Mouse (Mus musculus): ENCODE results near the gene Sync. TPM values are rescaled to one million over a fixed set of nuclear protein-coding genes. Genes with fewer than 3 reads are reported as not detected.

Sync gene
- total and polyA plus RNA-seq, 2 experiments = 0.05 TPM; not detected in 1

DNA sequence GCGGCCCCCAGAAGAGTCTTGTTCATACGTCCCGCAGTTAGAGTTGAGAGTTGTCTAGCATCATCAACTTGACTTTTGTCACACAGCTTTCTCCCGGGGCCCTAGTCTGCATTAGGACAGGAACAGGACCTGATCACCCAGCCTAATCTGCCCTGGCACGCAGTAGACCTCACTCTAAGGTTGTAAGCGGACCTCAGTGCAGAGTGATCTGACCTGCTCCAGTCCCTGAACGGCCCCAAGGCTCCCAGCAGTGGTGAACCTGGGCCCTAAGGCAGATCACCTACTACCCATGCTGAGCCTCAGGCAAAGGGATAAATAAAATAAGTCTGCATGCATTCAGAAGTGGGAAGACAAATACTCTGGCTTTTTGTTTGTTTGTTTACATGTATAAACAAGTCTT, 38.1 kb upstream of the Sync start:
- no peaks in the 10 kb centered on the region for H3K27me3 ChIP-seq (ENCODE audit: control insufficient read depth, insufficient read depth, low read length)

DNA sequence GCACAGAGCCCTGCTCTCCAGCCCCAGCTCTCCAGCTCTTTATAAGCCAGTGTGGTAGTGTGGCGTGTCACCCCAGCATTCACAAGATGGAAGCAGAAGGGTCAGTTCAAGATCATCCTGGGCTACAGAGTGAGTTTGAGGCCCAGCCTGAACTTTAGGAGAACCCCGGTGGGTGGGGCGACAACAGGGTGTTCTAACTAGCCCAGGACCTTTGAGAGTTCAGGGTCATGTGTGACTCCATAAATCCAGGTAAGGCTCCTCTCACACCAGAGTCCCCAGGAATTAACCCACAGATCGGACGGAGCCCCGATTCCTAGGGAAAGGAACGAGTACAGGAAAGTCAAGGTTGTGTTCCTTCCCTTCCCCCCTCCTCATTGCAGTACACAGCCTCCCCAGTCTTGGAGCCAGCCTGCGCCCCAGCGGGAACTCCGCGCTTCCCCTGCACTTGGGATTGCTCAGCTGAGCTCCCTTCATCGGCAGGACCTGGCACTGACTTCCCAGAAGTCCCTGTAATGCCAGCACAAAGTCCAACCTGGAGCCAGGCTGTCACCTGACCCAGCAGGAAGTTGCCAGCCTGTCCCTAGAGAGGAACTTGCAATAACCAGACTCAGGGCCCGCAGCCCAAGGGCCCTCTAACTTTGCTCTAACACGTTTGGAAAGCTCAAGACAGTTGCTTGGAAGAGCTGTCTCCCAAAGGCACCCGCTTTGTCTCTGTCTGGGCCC, 36.5 kb upstream of the Sync start:
- 21% methylated on average over 15 of the region's 15 CpGs for WGBS
- H3K9ac ChIP-seq (ENCODE audit: low read depth, low read length) = peak overlapping the region; percentile 74
- H3K36me3 ChIP-seq (ENCODE audit: control insufficient read depth, insufficient read depth, low read length) = no peaks in the 10 kb centered on the region
- H3K4me3 ChIP-seq (ENCODE audit: insufficient read depth, low read depth, low read length) = peak overlapping the region; percentile 28
- DNase-seq (ENCODE audit: extremely low read depth, low read depth, low spot score) = peak; percentile 96
- peaks cover 7% of the 10 kb centered on the region for H3K4me1 ChIP-seq (ENCODE audit: control insufficient read depth, insufficient read depth, low read length)
- peak overlapping the region; percentile 97 for H3K27ac ChIP-seq (replicated peaks; ENCODE audit: insufficient read depth, low read depth, low read length)
- peaks cover 5% of the 10 kb centered on the region; the same call in 1 of the 2 replicates for H3K79me2 ChIP-seq (ENCODE audit: control insufficient read depth, insufficient read depth, low read length)
- H3K27me3 ChIP-seq (ENCODE audit: control insufficient read depth, insufficient read depth, low read length) = no peaks in the 10 kb centered on the region
- TF ChIP-seq CTCF (IDR thresholded peaks at IDR 0.05; ENCODE audit: low read depth, low read length) = no peak
- TF ChIP-seq POLR2A (IDR thresholded peaks at IDR 0.05; ENCODE audit: extremely low read depth, insufficient read depth, low read length) = peak; percentile 72; the same call in 1 of the 2 replicates

More for the DNA sequence above, 38.1 kb upstream of the Sync start:
- TF ChIP-seq CTCF (IDR thresholded peaks at IDR 0.05; ENCODE audit: low read depth, low read length) = no peak
- no peak for TF ChIP-seq POLR2A (IDR thresholded peaks at IDR 0.05; ENCODE audit: extremely low read depth, insufficient read depth, low read length)
- peak overlapping the region; percentile 77 for H3K27ac ChIP-seq (replicated peaks; ENCODE audit: insufficient read depth, low read depth, low read length)
- 58% methylated on average over 7 of the region's 7 CpGs for WGBS
- H3K4me1 ChIP-seq (ENCODE audit: control insufficient read depth, insufficient read depth, low read length) = peaks cover 19% of the 10 kb centered on the region
- no peak overlapping the region for H3K9ac ChIP-seq (ENCODE audit: low read depth, low read length)
- H3K36me3 ChIP-seq (ENCODE audit: control insufficient read depth, insufficient read depth, low read length) = no peaks in the 10 kb centered on the region
- peaks cover 21% of the 10 kb centered on the region for H3K79me2 ChIP-seq (ENCODE audit: control insufficient read depth, insufficient read depth, low read length)
- DNase-seq (ENCODE audit: extremely low read depth, low read depth, low spot score) = peak; percentile 46
- no peak overlapping the region for H3K4me3 ChIP-seq (ENCODE audit: insufficient read depth, low read depth, low read length)

DNA sequence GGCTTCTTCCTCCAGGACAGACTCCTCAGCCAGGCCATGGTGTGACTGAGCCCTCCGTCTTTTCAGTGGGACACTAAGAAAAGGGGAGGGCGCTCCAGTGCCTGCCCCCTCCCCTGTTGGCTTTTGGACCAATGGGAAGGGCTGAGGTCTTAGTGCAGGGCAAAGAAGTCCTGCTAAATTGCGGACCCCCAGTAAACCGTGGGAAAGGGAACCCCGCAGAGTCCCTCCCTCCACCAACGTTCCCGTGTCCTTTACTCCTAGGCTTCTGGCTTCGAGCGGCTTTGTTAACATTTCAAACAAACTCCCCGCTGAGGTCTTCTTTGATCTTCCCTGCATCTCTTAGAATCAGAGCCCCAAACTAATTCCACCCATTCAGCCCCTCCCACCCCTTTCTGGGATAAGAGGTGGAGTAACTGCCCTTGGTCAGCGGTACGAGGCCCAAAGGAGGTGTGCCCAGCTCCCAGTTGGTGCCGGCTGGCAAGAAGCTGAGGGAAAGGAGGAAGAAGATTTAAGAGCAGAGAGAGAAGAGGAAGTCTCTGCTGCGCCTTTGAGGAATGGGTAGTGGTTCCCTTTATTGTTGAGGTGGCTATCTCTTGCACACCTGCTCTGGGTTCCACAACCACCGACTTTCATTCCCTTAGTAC, 35.8 kb upstream of the Sync start:
- Histone ChIP-seq H3K4me3 (ENCODE audit: insufficient read depth, low read depth, low read length) (no peak overlapping the region), H3K9ac (ENCODE audit: low read depth, low read length) (peak overlapping the region; percentile 74), H3K36me3 (ENCODE audit: control insufficient read depth, insufficient read depth, low read length) (no peaks in the 10 kb centered on the region), H3K79me2 (ENCODE audit: control insufficient read depth, insufficient read depth, low read length) (peaks cover 5% of the 10 kb centered on the region; the same call in 1 of the 2 replicates), H3K27ac (replicated peaks; ENCODE audit: insufficient read depth, low read depth, low read length) (peak overlapping the region; percentile 97), H3K27me3 (ENCODE audit: control insufficient read depth, insufficient read depth, low read length) (no peaks in the 10 kb centered on the region), H3K4me1 (ENCODE audit: control insufficient read depth, insufficient read depth, low read length) (peaks cover 7% of the 10 kb centered on the region)
- DNase-seq (ENCODE audit: extremely low read depth, low read depth, low spot score) = peak; percentile 73
- no peak for TF ChIP-seq POLR2A (IDR thresholded peaks at IDR 0.05; ENCODE audit: extremely low read depth, insufficient read depth, low read length)
- no peak for TF ChIP-seq CTCF (IDR thresholded peaks at IDR 0.05; ENCODE audit: low read depth, low read length)
- WGBS = 22% methylated on average over 15 of the region's 15 CpGs

DNA sequence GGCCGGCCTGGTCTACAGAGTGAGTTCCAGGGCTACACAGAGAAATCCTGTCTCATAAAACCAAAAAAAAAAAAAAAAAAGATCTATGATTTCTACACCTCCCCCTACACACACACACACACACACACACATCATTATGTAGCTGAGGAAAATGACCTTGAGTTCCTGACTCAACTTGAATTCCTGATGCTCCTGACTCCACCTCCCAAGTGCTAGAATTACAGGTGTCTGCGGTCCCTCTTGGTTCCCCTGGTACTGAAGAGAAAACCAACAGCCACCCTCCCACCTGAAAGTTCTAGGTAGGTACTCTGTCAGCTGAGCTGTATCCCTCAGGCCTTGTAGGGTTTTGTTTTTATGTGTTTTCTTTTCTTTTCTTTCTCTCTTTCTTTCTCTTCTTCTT, 34.9 kb upstream of the Sync start:
- H3K4me3 ChIP-seq (ENCODE audit: insufficient read depth, low read depth, low read length) = no peak overlapping the region
- TF ChIP-seq CTCF (IDR thresholded peaks at IDR 0.05; ENCODE audit: low read depth, low read length) (no peak), POLR2A (IDR thresholded peaks at IDR 0.05; ENCODE audit: extremely low read depth, insufficient read depth, low read length) (no peak)
- peaks cover 4% of the 10 kb centered on the region; the same call in 1 of the 2 replicates for H3K4me1 ChIP-seq (ENCODE audit: control insufficient read depth, insufficient read depth, low read length)
- no peaks in the 10 kb centered on the region for H3K27me3 ChIP-seq (ENCODE audit: control insufficient read depth, insufficient read depth, low read length)
- peaks cover 5% of the 10 kb centered on the region; the same call in 1 of the 2 replicates for H3K79me2 ChIP-seq (ENCODE audit: control insufficient read depth, insufficient read depth, low read length)
- H3K36me3 ChIP-seq (ENCODE audit: control insufficient read depth, insufficient read depth, low read length) = no peaks in the 10 kb centered on the region
- H3K27ac ChIP-seq (replicated peaks; ENCODE audit: insufficient read depth, low read depth, low read length) = no peak overlapping the region
- 96% methylated on average over 2 of the region's 2 CpGs for whole genome bisulfite sequencing
- DNase-seq (ENCODE audit: extremely low read depth, low read depth, low spot score) = no peak
- no peak overlapping the region for H3K9ac ChIP-seq (ENCODE audit: low read depth, low read length)

DNA sequence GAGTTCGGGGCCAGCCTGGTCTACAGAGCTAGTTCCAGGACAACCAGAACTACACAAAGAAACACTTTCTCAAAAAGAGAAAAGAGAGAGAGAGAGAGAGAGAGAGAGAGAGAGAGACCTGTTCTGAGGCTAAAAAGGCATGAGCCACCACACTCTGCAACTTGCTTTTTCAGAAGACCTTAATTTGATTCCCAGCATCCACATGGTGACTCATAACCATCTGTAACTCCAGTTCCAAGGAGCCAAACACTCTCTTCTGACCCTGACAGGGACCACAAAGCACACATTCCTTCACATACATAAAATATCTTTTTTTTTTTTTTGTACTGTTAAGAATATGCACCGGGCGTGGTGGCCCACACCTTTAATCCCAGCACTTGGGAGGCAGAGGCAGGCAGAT, 32.8 kb upstream of the Sync start:
- TF ChIP-seq POLR2A (IDR thresholded peaks at IDR 0.05; ENCODE audit: extremely low read depth, insufficient read depth, low read length) (no peak), CTCF (IDR thresholded peaks at IDR 0.05; ENCODE audit: low read depth, low read length) (no peak)
- Histone ChIP-seq H3K36me3 (ENCODE audit: control insufficient read depth, insufficient read depth, low read length) (no peaks in the 10 kb centered on the region), H3K4me3 (ENCODE audit: insufficient read depth, low read depth, low read length) (no peak overlapping the region), H3K9ac (ENCODE audit: low read depth, low read length) (no peak overlapping the region), H3K27ac (replicated peaks; ENCODE audit: insufficient read depth, low read depth, low read length) (no peak overlapping the region), H3K79me2 (ENCODE audit: control insufficient read depth, insufficient read depth, low read length) (no peaks in the 10 kb centered on the region), H3K4me1 (ENCODE audit: control insufficient read depth, insufficient read depth, low read length) (peaks cover 4% of the 10 kb centered on the region; the same call in 1 of the 2 replicates), H3K27me3 (ENCODE audit: control insufficient read depth, insufficient read depth, low read length) (no peaks in the 10 kb centered on the region)
- 100% methylated on average over 3 of the region's 3 CpGs for WGBS
- DNase-seq (ENCODE audit: extremely low read depth, low read depth, low spot score) = no peak

All from liver, adult 2 months (tissue).